Mouse (Mus musculus): ENCODE measurements around the gene 4930402H24Rik.
"Not testable (repeated sequence)": the region's sequence is repeated elsewhere in the genome, so short reads cannot be mapped to it uniquely, and the experiment has no call there.

The 4930402H24Rik gene

DNA sequence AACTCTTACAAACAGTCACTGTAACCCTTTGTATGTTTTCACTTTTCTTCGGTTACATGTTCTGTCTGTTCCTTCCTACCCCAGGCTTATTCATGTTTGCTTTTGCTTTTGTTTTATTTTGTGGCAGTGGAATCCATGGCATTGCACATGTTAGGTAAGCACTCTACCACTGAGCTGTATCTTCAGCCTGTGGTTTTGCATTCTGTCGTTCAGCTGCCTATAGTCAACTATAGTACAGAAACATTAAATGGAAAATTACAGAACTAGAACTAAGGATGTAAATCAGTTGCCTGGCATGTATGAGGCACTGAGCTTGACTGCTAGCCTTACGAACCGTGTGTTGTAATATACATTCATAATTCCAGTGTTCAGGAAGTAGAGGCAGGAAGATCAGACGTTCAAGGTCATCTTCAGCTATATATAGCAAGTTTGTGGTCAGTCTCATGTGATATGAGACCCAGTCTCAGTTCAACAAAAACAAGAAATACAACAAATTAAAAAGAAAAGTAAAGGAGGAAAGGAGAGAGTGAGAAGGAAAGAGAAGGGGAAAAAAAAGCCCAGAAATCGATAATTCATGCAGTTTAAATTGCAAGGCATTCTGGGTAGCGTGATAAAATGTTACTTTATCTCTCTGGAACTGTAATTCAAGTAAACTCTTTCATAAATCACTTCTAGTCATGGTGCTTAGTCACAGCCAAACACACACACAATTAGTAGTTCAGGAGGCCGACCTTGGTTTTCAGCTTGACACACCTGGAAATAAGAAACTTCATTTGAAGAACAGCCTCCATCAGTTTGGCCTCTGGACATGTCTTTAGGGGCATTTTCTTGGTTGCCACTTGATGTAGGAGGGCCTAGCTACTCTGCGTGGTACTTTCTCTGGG lies 54.6 kb downstream of the 4930402H24Rik start:
- DNase-seq (ENCODE audit: low spot score): no peak

DNA sequence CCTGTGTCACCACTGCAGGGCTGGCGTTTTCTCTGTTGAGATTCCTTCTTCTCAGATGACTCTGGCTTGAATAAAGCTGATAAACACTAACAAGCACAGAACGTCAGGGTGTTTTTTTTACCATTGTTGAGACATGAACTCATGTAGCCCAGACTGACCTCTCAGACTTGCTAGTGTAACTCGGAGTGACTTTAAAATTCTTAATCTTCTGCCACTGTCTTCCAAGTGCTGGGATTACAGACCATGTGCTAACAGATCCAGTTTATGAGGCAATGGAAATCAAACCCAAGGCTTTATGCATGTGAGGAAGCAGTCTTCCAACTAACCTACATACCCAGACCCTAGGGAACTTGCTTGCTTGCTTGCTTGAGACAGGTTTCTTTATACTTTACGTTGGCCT lies 56.5 kb downstream of the 4930402H24Rik start:
- no peak for DNase-seq (ENCODE audit: low spot score)

- DNase-seq (ENCODE audit: low spot score): no peak
Observed at GRCm38 (mm10) chr2:130848313-130848712, 57.9 kb downstream of the 4930402H24Rik start.

DNA sequence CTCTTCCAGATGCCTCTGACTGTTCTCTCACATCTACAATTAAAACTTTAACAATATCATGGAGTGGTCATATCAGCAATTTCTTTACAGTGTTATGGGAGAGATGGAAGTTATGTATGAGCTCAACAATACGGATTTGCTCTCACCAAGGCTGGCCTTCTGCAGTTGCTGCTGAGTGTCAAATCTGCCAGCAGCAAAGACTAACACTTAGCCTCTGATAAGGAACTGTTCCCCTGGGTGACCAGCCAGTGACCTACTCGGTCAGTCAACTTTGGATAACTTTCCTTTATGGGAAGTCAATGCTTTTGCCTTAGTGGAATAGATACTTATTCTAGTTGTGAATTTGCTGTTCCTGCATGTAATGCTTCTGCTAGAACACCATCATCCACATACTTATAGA lies 62.6 kb downstream of the 4930402H24Rik start:
- no peak for DNase-seq (ENCODE audit: low spot score)

DNA sequence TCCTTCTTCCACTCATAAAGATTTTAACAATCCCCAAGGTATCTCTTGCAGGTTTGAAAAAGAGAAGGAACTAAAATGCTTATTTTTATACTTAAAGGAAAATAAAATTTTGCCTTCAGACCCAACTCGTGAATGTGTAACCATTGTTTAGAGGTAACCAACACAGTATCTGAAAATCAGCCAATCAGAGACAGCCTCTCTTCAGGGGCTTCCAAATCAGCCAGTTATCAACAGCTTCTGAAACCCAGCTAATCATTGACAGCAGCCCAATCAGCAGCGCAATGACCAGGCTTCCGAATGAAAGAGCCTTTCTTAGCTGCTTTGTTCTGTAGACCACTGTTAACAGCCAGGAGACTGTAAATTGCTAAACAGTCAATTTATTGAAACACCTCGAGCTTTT lies 65.4 kb downstream of the 4930402H24Rik start:
- DNase-seq (ENCODE audit: low spot score): no peak

DNA sequence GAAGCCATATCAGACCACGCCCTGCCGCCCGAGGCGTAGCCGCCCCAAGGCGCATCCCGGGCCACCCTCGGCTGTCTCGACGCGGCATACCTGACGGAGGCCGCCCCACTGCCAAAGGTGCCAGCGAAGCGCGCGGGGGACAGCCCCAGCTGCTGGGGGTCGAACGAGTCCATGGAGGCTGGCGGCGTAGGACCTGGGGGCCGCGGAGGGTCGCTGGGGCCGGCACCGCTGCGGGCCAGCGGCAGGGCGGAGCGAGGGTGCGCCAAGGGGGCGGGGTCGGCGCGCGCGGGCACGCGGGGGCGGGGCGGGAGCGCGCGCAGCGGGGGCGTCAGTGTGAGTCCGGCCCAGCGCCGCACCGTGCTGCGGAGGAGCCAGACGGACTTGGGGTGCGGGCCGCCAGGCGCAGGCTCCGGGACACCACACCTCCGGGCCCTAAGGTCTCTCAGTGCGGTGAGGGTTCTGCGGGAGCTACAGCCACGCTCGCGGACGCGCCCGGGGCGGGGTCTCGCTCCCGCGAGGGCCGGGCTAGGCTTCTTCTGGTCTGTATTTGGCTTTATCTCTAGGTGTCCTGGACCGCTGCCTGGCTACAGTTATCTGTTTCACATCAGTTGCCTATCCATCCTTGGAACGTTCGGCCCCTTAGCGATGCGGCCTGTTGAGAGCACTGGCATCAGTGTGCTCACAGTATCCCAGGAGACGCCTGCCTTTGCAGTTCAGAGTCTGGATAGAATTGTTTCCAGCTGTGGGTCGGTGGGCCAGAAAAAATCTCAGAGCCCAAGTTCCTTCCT lies 66.1 kb downstream of the 4930402H24Rik start:
- DNase-seq (ENCODE audit: low spot score): peak; percentile 80

GRCm38 (mm10) chr2:130839528-130839873 lies 66.7 kb downstream of the 4930402H24Rik start:
- no peak for DNase-seq (ENCODE audit: low spot score)

- DNase-seq (ENCODE audit: low spot score): peak; percentile 62
Observed at GRCm38 (mm10) chr2:130839084-130839483, 67.1 kb downstream of the 4930402H24Rik start.

- no peak for DNase-seq (ENCODE audit: low spot score)
Observed at GRCm38 (mm10) chr2:130838131-130838530, 68.1 kb downstream of the 4930402H24Rik start.

GRCm38 (mm10) chr2:130833699-130834098 lies 72.5 kb downstream of the 4930402H24Rik start:
- no peak for DNase-seq (ENCODE audit: low spot score)

DNA sequence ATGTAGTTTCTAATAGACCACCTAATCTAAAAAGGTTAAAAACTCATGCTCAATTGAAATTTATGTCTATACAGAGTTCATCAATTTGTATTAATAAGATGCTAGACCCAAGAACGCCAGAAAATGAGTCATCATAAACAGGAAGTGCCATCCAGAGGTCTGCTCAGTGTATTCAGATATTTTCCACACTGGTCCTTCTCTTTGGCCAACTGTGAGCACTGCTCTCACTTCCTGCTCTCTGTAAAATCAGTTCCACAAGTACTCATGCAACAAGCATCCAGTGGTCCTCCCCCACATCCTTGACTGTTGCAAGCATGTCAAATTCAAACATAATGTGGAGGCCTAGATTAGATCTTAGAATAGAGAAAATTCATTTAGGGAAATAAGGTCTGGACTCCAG lies 73.6 kb downstream of the 4930402H24Rik start:
- DNase-seq (ENCODE audit: low spot score): no peak

DNA sequence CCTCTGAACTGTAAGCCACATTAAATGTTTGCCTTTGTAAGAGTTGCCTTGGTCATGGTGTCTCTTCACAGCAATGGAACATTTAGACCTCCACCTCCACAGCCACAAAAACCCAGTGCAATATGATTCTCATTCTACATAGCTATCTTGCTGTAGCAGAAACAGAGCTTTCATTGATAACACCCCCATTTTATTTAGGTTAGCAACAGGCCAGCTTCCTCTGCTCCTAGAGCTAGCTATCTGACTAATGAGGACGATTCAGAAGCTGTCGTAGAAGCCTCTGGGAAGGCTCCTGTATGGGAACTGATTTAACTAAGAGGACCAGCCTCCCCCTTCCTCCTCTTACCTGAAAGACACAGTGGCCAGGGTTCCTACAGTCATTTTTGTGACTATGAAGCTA lies 74.2 kb downstream of the 4930402H24Rik start:
- DNase-seq (ENCODE audit: low spot score): no peak

- no peak for DNase-seq (ENCODE audit: low spot score)
Observed at GRCm38 (mm10) chr2:130830236-130830635, 76.0 kb downstream of the 4930402H24Rik start.

- no peak for DNase-seq (ENCODE audit: low spot score)
Observed at GRCm38 (mm10) chr2:130829496-130829895, 76.7 kb downstream of the 4930402H24Rik start.

DNA sequence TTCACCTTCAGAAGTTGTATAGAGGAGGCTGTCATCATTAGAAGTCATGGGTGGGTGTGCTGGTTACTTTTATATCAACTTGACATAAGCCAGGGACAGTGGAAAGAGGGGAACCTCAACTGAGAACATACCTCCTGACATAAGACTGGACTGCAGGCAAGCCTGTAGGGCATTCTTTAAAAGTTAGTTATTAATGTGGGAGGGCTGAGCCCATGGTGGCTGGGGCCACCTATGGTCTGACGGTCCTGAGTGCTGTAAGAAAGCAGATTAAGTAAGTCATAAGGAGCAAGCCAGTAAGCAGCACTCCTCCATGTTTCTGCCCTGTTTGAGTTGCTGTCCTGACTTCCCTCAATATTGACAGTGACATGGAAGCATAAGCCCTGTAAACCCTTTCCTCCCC lies 77.5 kb downstream of the 4930402H24Rik start:
- DNase-seq (ENCODE audit: low spot score): no peak

DNA sequence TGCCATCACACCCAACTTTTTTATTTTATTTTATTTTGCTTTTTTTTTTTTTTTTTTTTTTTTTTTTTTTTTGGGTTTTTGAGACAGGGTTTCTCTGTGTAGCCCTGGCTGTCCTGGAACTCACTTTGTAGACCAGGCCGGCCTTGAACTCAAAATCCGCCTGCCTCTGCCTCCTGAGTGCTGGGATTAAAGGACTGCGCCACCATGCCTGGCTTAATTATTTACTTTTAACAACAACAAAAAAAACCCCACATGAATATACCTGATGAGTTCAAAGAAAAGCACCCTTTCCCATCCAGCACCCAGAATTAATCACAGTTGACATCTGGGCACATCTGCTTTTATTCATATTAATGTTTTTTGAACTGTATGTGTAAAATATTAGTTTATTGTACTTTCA lies 78.1 kb downstream of the 4930402H24Rik start:
- not testable (repeated sequence) for DNase-seq (ENCODE audit: low spot score)

GRCm38 (mm10) chr2:130827410-130827809 lies 78.8 kb downstream of the 4930402H24Rik start:
- DNase-seq (ENCODE audit: low spot score): peak; percentile 100

DNA sequence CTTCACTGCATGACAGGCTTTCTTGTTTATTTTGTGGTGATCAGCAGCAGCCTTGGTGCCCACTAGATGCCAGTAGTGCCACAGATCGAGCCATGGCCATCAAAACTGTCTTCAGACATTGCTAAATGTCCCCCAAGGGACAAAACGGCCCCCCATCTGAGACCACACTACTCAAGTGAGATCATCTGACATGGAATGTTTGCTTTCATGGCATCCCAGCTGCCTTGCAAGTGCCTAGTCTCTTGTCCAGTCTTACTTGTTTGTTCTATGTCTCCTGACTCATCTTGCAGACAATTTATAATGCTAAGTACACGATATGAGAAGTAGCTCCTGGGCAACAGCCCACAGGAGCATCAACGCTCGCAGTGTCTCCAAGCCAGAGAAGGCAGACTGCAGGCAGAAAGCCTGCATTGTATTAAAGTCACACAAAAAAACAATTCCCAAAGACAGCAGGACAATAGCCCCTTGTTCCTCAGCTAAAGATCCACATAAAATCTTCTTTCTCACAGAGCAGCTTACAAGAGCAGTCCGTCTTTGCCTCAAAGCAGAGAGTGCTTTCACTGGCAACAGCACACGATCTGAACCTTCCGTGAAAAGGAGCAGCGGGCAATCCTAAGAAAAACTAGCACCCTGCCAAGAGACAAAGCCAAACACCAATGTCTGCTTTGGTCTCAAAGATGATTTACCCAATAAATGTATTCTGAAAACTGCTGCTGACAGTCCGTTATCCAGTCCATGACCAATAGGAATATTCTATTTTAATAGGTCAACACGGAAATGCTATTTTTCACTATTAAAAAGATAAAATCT lies 87.2 kb downstream of the 4930402H24Rik start:
- DNase-seq (ENCODE audit: low spot score): peak; percentile 71

DNA sequence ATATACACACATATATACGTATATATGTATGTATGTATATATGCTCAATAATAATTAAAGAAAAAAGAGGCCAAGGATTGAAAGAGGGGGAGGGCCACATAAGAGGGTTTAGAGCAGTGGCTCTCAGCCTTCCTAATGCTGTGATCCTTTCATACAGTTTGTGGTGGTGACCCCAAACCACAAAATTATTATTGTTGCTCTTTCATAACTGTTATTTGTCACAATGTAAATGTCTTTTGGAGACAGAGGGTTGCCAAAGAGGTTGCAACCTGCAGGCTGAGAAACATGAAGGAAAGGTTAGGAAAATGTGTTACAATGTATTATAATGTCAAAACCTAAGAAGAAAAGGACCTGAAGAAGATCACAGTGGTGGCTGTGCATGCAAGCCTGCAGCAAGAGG lies 88.3 kb downstream of the 4930402H24Rik start:
- no peak for DNase-seq (ENCODE audit: low spot score)

DNA sequence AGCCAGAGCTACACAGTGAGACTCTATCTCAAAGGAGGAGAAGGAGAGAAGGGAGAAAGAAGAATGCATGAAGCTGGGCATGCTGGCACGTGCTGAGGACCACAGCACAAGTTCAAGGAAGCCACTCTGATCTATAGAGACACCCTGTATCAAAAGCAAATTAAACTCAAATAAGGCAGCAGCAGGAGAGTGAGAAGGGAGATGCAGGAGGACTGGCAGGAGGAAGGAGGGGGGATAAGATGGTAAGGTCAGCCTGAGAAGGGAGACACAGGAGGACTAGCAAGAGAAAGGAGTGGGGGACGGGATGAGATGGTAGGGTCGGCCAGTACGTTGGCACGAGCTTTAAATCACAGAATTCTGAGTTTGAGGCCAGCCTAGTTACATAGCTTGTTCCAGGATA lies 90.0 kb downstream of the 4930402H24Rik start:
- DNase-seq (ENCODE audit: low spot score): no peak

GRCm38 (mm10) chr2:130814492-130814891 lies 91.7 kb downstream of the 4930402H24Rik start:
- DNase-seq (ENCODE audit: low spot score): no peak

GRCm38 (mm10) chr2:130813729-130814128 lies 92.5 kb downstream of the 4930402H24Rik start:
- DNase-seq (ENCODE audit: low spot score): no peak
